In genomic region chr4:130814742-130815330, GRCm38 (mm10) we compare ENCODE assay signal across 10 mouse cellular contexts. TPM values are rescaled to one million over a fixed set of nuclear protein-coding genes. Genes with fewer than 3 reads are reported as not detected.
DNase-seq lines count a peak whose midpoint lies in the region; ATAC-seq lines count a peak whose summit lies in the region.
"Had no signal": no experiment of that assay in that cellular context is flagged by ENCODE, and none has a peak within 500 bp of the region (broad histone marks: within the 10 kb centered on the region; RNA-seq: fewer than 3 reads in every experiment).

No protein-coding gene starts in this region.

- H3K27me3 ChIP-seq in embryonic facial prominence, embryonic 14.5 days (replicated peaks; ENCODE audit: control insufficient read depth, insufficient read depth, low read length): no peaks in the 10 kb centered on the region
- H3K27me3 ChIP-seq in embryonic facial prominence, embryonic 10.5 days (replicated peaks; ENCODE audit: low read depth, poor library complexity, severe bottlenecking): no peaks in the 10 kb centered on the region
- H3K27me3 ChIP-seq in hindbrain, embryonic 13.5 days: peaks cover 7% of the 10 kb centered on the region; the same call in 1 of the 2 replicates
- H3K27me3 ChIP-seq in liver, embryonic 11.5 days (replicated peaks; ENCODE audit: control insufficient read depth, insufficient read depth, low read length): no peaks in the 10 kb centered on the region

- no peak overlapping the region for H3K4me2 ChIP-seq in embryonic facial prominence, embryonic 14.5 days (ENCODE audit: low read depth, low read length)
- no peak overlapping the region for H3K4me2 ChIP-seq in hindbrain, embryonic 13.5 days
- H3K4me2 ChIP-seq in liver, embryonic 11.5 days: no peak overlapping the region

- peak; percentile 67 for DNase-seq in embryonic facial prominence, embryonic 14.5 days (ENCODE audit: low spot score)
- no peak for DNase-seq in embryonic facial prominence, embryonic 10.5 days (ENCODE audit: low spot score)
- peak; percentile 97 for DNase-seq in left cerebral cortex, postnatal 4 days
- no peak for DNase-seq in left cerebral cortex, adult 9 months (ENCODE audit: low spot score in 2 of 2)
- DNase-seq in right cerebral cortex, postnatal 14 days: peak; percentile 73
- DNase-seq in liver, embryonic 11.5 days (ENCODE audit: low spot score): no peak
- no peak for DNase-seq in gastrocnemius, postnatal 4 days (ENCODE audit: low spot score in 2 of 2)
- DNase-seq: B cell, adult 2 months; kidney, postnatal 36 days had no signal

- peak; percentile 23; the same call in 1 of the 2 replicates for ATAC-seq in embryonic facial prominence, embryonic 14.5 days (ENCODE audit: low read depth)
- ATAC-seq in hindbrain, embryonic 13.5 days (ENCODE audit: low FRiP score): peak; percentile 50
- ATAC-seq in liver, embryonic 11.5 days (replicated peaks; ENCODE audit: low FRiP score): no peak

- H3K36me3 ChIP-seq in embryonic facial prominence, embryonic 14.5 days (ENCODE audit: control insufficient read depth, insufficient read depth, low read length): peaks cover 14% of the 10 kb centered on the region; the same call in 1 of the 2 replicates
- peaks cover 23% of the 10 kb centered on the region for H3K36me3 ChIP-seq in embryonic facial prominence, embryonic 10.5 days (replicated peaks)
- H3K36me3 ChIP-seq in hindbrain, embryonic 13.5 days: peaks cover 16% of the 10 kb centered on the region
- H3K36me3 ChIP-seq in liver, embryonic 11.5 days (ENCODE audit: control insufficient read depth, insufficient read depth, low read length): no peaks in the 10 kb centered on the region

- intact Hi-C loops in left cerebral cortex, postnatal 4 days (cut with DNase I): no loop called here

- H3K4me1 ChIP-seq in embryonic facial prominence, embryonic 14.5 days (ENCODE audit: control insufficient read depth, insufficient read depth, low read length): no peaks in the 10 kb centered on the region
- H3K4me1 ChIP-seq in embryonic facial prominence, embryonic 10.5 days: peaks cover 53% of the 10 kb centered on the region
- peaks cover 62% of the 10 kb centered on the region for H3K4me1 ChIP-seq in hindbrain, embryonic 13.5 days (replicated peaks)
- 0 out of 2 replicates have a peak, but pooled peaks cover 3% of the 10 kb centered on the region for H3K4me1 ChIP-seq in liver, embryonic 11.5 days (replicated peaks; ENCODE audit: control insufficient read depth, insufficient read depth, low read length)

- no peak overlapping the region for H3K9ac ChIP-seq in embryonic facial prominence, embryonic 14.5 days (ENCODE audit: low read depth, low read length)
- peak overlapping the region; percentile 25; the same call in 1 of the 2 replicates for H3K9ac ChIP-seq in hindbrain, embryonic 13.5 days
- no peak overlapping the region for H3K9ac ChIP-seq in liver, embryonic 11.5 days (ENCODE audit: low read depth, low read length)

- H3K27ac ChIP-seq in embryonic facial prominence, embryonic 14.5 days (replicated peaks; ENCODE audit: low read depth, low read length): no peak overlapping the region
- no peak overlapping the region for H3K27ac ChIP-seq in embryonic facial prominence, embryonic 10.5 days (replicated peaks)
- peak overlapping the region; percentile 95 for H3K27ac ChIP-seq in hindbrain, embryonic 13.5 days
- no peak overlapping the region for H3K27ac ChIP-seq in liver, embryonic 11.5 days (ENCODE audit: low read depth, low read length)

- 45% methylated on average over 8 of the region's 8 CpGs for WGBS in embryonic facial prominence, embryonic 14.5 days
- 66% methylated on average over 8 of the region's 8 CpGs for WGBS in embryonic facial prominence, embryonic 10.5 days
- 37% methylated on average over 8 of the region's 8 CpGs for WGBS in hindbrain, embryonic 13.5 days
- 76% methylated on average over 8 of the region's 8 CpGs for WGBS in liver, embryonic 11.5 days

- H3K4me3 ChIP-seq in embryonic facial prominence, embryonic 14.5 days (ENCODE audit: low read depth, low read length): no peak overlapping the region
- H3K4me3 ChIP-seq in embryonic facial prominence, embryonic 10.5 days: no peak overlapping the region
- no peak overlapping the region for H3K4me3 ChIP-seq in hindbrain, embryonic 13.5 days
- no peak overlapping the region for H3K4me3 ChIP-seq in liver, embryonic 11.5 days (ENCODE audit: low read depth, low read length)

- no peaks in the 10 kb centered on the region for H3K9me3 ChIP-seq in embryonic facial prominence, embryonic 14.5 days (ENCODE audit: control insufficient read depth, low read length)
- H3K9me3 ChIP-seq in embryonic facial prominence, embryonic 10.5 days: no peaks in the 10 kb centered on the region
- no peaks in the 10 kb centered on the region for H3K9me3 ChIP-seq in hindbrain, embryonic 13.5 days
- no peaks in the 10 kb centered on the region for H3K9me3 ChIP-seq in liver, embryonic 11.5 days (ENCODE audit: control insufficient read depth, low read length)

RNA-seq across cellular contexts. Expression of gene Sdc3, which starts 22.5 kb away (rescaled TPM):
- polyA plus RNA-seq in embryonic facial prominence, embryonic 14.5 days (2014; fragmentation: Nextera tagmentation; extraction: Ambion mirVana): 34.7 and 35.7 TPM in 2 replicates
- 31.9 and 32.8 TPM in 2 replicates for polyA plus RNA-seq in embryonic facial prominence, embryonic 10.5 days (2016; fragmentation: Nextera tagmentation; extraction: Ambion mirVana)
- 100 to 1,000 TPM; 455 to 494 TPM for total RNA-seq in left cerebral cortex, postnatal 4 days (2021)
- 71.3 and 76.9 TPM in 2 replicates for polyA plus RNA-seq in hindbrain, embryonic 13.5 days (2015; fragmentation: Nextera tagmentation; extraction: Ambion mirVana)
- polyA plus RNA-seq in liver, embryonic 11.5 days (2014; fragmentation: Nextera tagmentation; extraction: Ambion mirVana): 11.4 and 12.1 TPM in 2 replicates
- total RNA-seq in gastrocnemius, postnatal 4 days (2021): 10 to 100 TPM; 36.6 to 46.8 TPM

Comparison
In these comparisons a context has a peak if more than half of its experiments do, and no peak if none do; other contexts are left out.
1. DNase-seq: peak in embryonic facial prominence, embryonic 14.5 days (single experiment), left cerebral cortex, postnatal 4 days (single experiment) and right cerebral cortex, postnatal 14 days (single experiment); none in embryonic facial prominence, embryonic 10.5 days (single experiment), left cerebral cortex, adult 9 months (0 of 2), liver, embryonic 11.5 days (single experiment) and gastrocnemius, postnatal 4 days (0 of 2).